ENCODE assay signal across 19 mouse cellular contexts in genomic region chr19:40278372-40279023, GRCm38 (mm10). TPM values are rescaled to one million over a fixed set of nuclear protein-coding genes. Genes with fewer than 3 reads are reported as not detected.
DNase-seq lines count a peak whose midpoint lies in the region; ATAC-seq lines count a peak whose summit lies in the region.
"Had no signal": no experiment of that assay in that cellular context is flagged by ENCODE, and none has a peak within 500 bp of the region (broad histone marks: within the 10 kb centered on the region; RNA-seq: fewer than 3 reads in every experiment).

No protein-coding gene starts in this region.

- H3K27ac ChIP-seq in heart, embryonic 12.5 days (ENCODE audit: poor library complexity, severe bottlenecking), result peak overlapping the region; percentile 72
- H3K27ac ChIP-seq: forebrain, embryonic 15.5 days; hindbrain, embryonic 13.5 days; neural tube, embryonic 15.5 days had no signal

- no peak overlapping the region; the same call in 1 of the 2 replicates for H3K4me2 ChIP-seq in heart, embryonic 12.5 days
- H3K4me2 ChIP-seq: forebrain, embryonic 15.5 days; hindbrain, embryonic 13.5 days; midbrain, embryonic 11.5 days; neural tube, embryonic 15.5 days had no signal

- H3K27me3 ChIP-seq in heart, embryonic 12.5 days (replicated peaks), result no peaks in the 10 kb centered on the region
- H3K27me3 ChIP-seq: forebrain, embryonic 15.5 days; hindbrain, embryonic 13.5 days; neural tube, embryonic 15.5 days had no signal

- peaks cover 7% of the 10 kb centered on the region for H3K9me3 ChIP-seq in heart, embryonic 12.5 days (replicated peaks)
- H3K9me3 ChIP-seq: forebrain, embryonic 15.5 days; neural tube, embryonic 15.5 days had no signal

- no peak overlapping the region for H3K4me3 ChIP-seq in heart, embryonic 12.5 days
- H3K4me3 ChIP-seq: forebrain, embryonic 15.5 days; hindbrain, embryonic 13.5 days; neural tube, embryonic 15.5 days had no signal

- ATAC-seq in heart, embryonic 12.5 days (ENCODE audit: insufficient number of reproducible peaks, low FRiP score), result peak; percentile 88
- ATAC-seq: CD4-positive, CD25-positive, alpha-beta regulatory T cell, adult 4 months; forebrain, embryonic 15.5 days; intestine, embryonic 16.5 days had no signal

- no peaks in the 10 kb centered on the region for H3K36me3 ChIP-seq in heart, embryonic 12.5 days
- H3K36me3 ChIP-seq: forebrain, embryonic 15.5 days; hindbrain, embryonic 13.5 days; neural tube, embryonic 15.5 days had no signal

- peak; percentile 9 for DNase-seq in urinary bladder, adult 2 months (ENCODE audit: low spot score)
- DNase-seq in urinary bladder, postnatal 14 days (ENCODE audit: low spot score), result no peak
- DNase-seq in heart, postnatal 4 days, result peak; percentile 57
- DNase-seq in adrenal gland, postnatal 25 days, result no peak
- DNase-seq in adrenal gland, postnatal 10 days, result no peak
- no peak for DNase-seq in ovary, adult 18-20 months (ENCODE audit: low spot score)
- DNase-seq: adrenal gland, adult 8-10 months; cerebellum, adult 9-10 months; embryo, embryonic 11 days; kidney, postnatal 14 days; layer of hippocampus, adult 9-11 months; thymus, adult 18-20 months had no signal

- WGBS in heart, embryonic 12.5 days, result 31% methylated on average over 8 of the region's 8 CpGs

- peaks cover 12% of the 10 kb centered on the region for H3K4me1 ChIP-seq in heart, embryonic 12.5 days (replicated peaks)
- H3K4me1 ChIP-seq: forebrain, embryonic 15.5 days; hindbrain, embryonic 13.5 days; neural tube, embryonic 15.5 days had no signal

- H3K9ac ChIP-seq in heart, embryonic 12.5 days, result no peak overlapping the region
- H3K9ac ChIP-seq: forebrain, embryonic 15.5 days; hindbrain, embryonic 13.5 days; neural tube, embryonic 15.5 days had no signal

RNA-seq across cellular contexts. Expression of gene Pdlim1, which starts 6.9 kb away (rescaled TPM):
- 79.7 and 89.7 TPM in 2 replicates for polyA plus RNA-seq in urinary bladder, adult 2 months (2012; rRNA removed)
- 311 and 316 TPM in 2 replicates for polyA plus RNA-seq in heart, embryonic 12.5 days (2016; fragmentation: Nextera tagmentation; extraction: Ambion mirVana)
- total RNA-seq in heart, postnatal 4 days (2021), result 100 to 1,000 TPM; 266 to 281 TPM
- 19.3 and 22.0 TPM in 2 replicates for total RNA-seq in adrenal gland, postnatal 25 days (2021)
- 10 to 100 TPM; 59.1 to 66.8 TPM for total RNA-seq in adrenal gland, postnatal 10 days (2021)

Comparison
In these comparisons a context has a peak if more than half of its experiments do, and no peak if none do; other contexts are left out.
1. DNase-seq: peak in urinary bladder, adult 2 months (single experiment) and heart, postnatal 4 days (single experiment); none in urinary bladder, postnatal 14 days (single experiment), adrenal gland, postnatal 25 days (single experiment), adrenal gland, postnatal 10 days (single experiment) and ovary, adult 18-20 months (single experiment).